Mouse (Mus musculus) cerebellum, postnatal 10 days (tissue): Measurements from ENCODE around the gene Rimklb.
"Not testable (repeated sequence)": the region's sequence is repeated elsewhere in the genome, so short reads cannot be mapped to it uniquely, and the experiment has no call there.

Experiments
- DNase-seq, 2 experiments: peaks; one replicate each; pipeline ENCODE4 v3.0.0; 2021; ENCODE audit warnings: mixed read lengths in 2 of 2

The Rimklb gene

DNA sequence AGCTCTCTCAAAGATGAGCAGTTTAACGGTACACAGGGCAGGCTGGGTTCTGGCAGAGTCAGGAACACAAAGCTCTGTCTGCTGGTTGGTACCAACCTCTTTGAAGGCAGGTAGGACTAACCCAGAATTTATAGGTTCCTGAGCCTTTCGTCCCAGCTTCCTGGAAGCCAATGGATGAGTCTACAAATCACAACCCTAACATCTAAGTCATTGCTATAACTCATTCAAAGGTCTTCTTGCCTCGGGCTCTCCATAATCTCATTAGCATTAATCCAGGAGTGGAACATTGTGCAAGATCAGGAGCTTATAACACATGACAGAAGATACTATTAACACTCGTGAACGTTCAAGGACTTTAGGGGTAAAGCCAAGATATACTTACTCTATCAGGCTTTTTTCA lies at the start of gene Rimklb:
TSS of gene Rimklb (minus strand) at position 101 of the 400 bp plus-strand sequence.
- no peak for DNase-seq

DNA sequence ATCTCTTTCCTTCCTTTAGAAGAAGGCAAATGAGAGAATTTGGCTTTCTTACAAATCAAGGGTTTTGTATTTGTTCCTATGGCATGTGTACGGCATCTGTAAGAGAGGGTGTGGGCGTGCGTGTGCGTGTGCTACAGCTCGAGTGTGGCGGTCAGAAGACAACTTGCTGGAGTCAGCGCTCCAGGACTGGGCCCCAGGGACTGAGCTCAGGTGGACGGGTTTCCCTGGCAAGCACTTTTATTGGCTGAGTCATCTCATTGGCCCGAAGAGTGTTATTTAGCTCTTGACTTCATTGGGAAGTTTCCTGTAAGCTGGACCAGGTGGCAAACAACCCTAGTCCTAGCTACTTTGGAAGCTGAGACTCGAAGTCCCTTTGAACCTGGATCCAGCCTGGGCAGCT lies 47.4 kb upstream of the Rimklb start:
- no peak for DNase-seq

DNA sequence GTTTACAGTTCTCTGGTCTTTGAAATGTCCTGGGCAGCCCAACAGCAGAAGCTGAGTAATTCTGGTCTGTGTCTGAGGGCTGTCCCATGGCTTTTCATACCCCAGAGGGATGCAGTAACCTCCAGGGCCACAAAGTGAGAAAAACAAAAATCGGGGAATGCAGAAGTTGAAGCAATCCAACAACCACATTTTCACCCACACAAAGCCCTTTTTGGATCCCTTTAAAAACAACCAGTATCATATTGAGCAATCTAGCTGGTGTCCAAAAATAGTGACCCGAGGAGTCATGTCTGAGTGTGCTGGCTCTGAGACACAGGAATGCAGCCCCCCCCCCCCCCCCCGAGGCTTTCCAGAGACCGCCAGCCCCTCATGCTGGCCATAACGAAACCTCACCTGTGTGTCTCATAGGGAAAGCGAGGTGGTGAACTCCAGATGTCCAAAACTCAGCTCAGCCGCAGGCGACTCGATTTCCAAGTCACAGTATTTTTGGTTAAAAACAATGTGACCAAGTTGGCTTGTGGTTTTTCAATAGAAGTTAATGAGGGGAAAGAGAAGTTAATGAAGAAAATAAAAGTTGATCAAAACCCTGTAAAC lies 46.8 kb upstream of the Rimklb start:
- DNase-seq, result no peak

DNA sequence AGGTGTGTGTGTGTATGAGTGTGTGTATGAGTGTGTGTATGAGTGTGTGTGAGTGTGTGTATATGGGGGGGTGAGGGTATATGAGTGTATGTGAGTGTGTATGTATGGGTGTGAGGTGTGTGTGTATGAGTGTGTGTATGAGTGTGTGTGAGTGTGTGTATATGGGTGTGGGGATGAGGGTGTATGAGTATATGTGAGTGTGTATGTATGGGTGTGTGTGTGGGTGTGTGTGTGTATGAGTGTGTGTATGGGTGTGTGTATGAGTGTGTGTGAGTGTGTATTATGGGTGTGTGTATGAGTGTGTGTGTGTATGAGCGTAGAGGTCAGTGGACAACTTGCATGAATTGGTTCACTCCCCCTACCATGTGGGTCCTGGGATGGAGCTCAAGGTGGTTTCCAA lies 46.1 kb upstream of the Rimklb start:
- no peak for DNase-seq

DNA sequence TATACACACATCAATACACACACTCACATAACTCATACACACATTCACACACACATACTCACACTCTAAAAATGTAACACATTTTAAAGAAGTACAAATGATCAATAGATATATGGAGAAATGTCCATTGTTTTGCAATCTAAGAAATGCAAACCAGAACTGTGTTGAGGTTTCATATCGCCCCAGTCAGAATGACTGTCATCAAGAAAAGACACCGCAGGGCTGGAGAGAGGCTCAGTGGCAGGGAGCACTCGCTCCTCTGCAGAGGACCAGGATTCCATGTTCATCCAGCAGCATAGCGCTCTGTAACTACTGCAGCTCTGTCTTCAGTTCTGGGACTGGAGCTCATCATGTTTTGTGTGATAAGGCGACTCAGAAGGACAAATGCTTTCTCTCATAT lies 45.0 kb upstream of the Rimklb start:
- DNase-seq, result no peak

DNA sequence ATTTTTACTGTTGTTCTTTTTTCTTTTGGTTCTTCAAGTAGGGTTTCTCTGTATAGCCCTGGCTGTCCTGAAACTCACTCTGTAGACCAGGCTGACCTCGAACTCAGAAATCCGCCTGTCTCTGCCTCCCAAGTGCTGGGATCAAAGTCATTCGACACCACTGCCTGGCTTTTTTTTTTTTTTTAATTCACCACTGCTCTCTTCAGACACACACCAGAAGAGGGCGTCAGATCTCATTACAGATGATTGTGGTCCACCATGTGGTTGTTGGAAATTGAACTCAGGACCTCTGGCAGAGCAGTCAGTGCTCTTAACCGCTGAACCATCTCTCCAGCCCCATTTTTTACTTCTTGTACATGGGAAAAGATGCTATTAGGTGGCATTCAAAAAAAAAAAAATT lies 43.9 kb upstream of the Rimklb start:
- DNase-seq, result not testable (repeated sequence)

DNA sequence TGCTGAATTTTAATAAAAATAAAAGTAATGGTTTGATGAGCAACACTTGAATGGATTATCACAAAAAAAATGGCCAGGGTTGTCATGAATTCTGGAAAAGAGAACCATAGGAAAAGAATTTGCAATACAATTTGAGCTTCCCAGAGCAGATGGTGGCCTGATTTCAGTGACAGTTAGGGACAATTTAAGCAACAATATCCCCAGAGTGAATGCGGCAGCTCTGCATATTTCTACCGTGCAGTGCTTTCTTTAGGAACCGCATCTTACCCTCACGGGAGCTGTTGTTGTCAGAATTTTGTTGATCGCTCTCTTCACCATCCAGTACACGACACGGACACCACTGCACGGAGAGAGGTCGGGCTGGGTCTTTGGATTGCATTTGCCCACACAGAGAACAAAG lies 41.0 kb upstream of the Rimklb start:
- DNase-seq, result no peak

DNA sequence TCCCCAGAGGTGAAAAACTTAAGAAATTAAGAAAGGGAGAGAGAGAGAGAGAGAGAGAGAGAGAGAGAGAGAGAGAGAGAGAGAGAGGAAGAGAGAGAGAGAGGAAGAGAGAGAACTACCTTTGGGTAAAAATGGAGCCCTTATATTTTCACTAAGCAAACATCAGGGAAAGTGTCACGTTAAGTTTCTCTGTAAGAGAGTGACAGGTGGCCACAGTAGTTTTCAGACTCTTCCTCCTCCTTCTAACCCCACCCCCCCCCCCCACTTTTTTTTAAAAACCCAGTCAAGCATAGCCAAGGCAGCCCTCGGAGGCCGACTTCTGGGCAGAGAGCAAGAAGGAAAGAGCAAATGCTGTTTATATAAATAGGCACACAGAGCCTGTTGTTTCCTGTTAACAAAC lies 35.5 kb upstream of the Rimklb start:
- DNase-seq, result no peak

DNA sequence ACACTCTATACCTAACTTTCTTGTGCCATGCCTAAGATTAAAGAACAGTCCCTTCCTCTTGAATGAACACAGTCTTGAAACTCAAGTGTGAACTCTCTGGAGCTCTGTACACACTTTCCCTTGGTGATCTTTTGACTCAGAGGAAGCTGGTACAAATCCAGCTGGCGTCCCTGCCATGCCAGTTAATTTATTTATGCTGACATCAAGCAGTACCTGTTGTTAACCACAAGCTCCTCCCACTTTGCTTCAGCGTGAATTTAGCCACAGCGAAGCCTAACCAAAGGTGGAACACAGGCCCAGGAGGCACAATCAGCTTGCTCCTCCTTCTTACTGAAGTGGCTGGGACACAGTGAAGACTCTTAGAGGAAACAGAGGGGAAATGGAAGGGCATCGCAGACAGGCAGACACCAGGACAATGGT lies 34.3 kb upstream of the Rimklb start:
- peak; percentile 29 to 34 for DNase-seq

DNA sequence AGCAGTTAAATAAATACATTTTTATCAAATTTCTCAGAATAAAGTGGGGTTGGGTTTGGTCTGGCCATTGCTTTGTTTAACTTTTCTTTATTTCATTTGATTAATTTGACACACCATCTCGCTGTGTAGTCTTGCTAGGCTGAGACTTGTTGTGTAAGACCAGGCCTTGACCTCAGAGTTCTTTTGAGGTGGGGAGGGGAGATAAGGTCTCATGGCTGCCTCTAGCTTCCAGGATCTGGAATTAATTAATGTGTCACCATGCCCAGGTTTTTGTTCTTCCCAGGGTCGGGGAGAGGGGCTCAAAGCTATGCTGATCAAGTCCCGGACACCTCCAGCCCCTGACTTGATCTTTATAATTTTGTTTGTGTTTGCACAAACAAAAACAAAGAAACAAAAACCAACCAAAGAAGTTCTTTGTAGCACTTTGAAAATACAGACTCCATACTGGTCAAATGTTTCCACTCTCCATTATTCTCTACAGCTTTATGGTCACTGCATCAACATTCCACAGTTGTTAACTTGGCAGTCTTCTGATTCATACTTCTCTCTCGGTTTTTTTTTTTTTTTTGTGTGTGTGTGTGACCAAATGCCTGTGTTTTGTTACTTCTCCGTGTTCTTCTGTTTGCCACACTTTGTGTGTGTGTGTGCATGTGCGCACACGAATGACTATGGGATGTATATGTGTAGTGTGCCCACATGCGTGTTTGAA lies 33.1 kb upstream of the Rimklb start:
- no peak for DNase-seq

DNA sequence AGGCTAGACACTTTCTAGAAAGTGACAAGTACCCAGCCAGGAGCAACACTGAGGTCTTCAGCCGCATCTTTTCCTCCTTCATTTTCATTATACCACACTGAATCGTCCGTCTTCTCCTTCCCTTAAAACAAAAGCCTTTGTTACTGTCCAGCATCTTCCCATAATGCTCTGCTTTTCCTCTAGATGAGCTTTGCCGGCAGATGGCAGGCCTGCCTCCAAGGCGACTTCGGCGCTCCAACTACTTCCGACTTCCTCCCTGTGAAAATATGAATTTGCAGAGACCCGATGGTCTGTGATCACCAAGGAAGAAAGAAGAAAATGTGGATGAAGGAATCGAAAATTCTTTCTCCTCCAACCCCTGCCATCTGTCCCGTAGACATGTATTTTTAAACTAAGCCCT lies 29.6 kb upstream of the Rimklb start:
- DNase-seq, result no peak

DNA sequence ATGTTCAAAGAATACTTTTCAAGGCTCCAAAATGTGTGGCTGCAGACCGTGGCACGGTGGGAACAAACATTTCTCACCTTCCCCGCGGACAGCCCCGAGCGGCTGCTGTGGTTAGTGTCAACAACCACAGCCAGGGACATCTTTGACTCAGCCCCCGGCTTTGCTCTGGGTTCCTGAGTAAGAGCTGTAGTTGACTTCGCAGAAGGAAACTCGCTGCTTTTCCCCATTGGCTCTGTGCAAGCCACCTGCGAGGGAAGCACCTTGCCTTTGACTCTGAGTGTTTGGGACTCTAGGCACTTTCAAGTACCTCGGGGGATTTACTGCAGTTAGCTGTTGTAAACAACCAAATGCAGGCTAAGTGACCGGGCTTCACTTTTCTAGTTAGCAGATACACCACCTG lies 29.0 kb upstream of the Rimklb start:
- no peak for DNase-seq

DNA sequence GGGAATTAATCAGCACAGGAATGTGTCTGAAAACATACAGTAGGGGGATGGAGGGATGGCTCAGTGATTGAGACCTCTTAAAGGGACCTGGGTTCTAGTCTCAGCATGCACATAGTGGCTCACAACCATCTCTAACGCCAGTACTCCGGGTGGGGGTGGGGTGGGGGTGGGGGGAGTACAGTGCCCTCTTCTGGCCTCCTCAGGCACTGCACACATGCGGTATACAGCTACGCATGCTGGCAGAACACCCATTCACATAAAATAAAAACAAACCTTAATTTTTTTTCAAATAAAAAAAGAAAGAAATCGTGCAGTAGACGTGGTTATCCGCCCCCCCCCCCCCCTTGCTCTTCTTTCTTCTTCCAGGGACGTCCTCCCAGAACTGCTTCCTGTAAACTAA lies 24.7 kb upstream of the Rimklb start:
- no peak for DNase-seq

DNA sequence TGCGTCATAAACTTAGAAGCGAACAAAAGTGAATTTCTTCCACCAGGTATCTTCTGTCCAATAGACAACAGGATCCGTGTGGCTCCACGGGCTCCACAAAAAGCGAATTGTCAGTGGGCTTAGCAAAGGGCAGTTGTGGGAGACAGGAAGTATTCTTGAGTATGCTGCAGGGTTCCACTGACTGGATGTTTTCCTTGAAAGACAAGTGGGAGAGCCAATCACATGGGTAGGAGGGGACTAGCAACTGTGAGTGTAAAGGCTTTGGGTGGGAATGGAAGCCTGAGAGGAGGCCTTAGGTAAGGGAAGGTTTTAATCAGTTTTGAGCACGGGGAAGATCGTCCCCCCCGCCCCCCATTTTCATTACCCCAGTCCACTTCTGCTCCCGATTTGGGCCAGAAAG lies 24.0 kb upstream of the Rimklb start:
- DNase-seq, result peak; percentile 57 to 63

DNA sequence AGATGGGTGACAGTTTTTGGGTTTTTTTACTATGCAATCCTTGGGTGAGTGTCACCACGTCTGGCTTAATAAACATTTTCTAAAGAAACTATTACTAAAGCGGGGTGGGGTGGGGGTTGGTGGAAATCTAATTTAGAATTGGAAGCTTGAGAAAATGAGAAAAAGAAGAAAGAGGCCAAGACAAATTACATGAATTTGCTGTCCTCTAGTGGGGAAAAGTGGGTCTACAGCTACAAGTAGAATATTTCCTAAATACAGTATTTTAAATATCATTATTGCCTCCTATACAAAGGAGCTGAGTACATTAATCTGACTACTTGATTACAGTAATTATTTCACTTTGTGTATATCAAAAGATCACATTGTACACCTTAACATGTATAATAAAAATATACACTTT lies 20.8 kb upstream of the Rimklb start:
- peak; percentile 36 to 58 for DNase-seq

DNA sequence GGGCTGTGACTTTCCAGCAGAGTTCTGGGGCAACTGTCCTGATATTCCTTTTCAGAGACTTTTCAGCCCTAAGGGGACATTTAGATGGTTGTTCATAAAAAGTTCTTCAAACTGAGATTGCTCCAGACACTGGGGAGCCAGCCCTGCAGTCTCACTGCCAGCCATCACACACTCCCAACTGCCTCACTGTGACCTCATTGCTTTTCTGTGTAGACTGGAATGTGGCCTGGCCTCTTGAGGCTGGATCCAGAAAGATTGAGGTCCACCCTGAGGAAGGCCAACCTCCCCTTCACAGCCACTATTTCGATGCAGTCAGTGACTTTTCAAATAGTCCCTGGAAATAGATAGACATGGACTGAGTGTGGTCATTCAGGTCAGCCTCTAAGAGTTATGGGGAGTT lies 19.1 kb upstream of the Rimklb start:
- DNase-seq, result no peak

DNA sequence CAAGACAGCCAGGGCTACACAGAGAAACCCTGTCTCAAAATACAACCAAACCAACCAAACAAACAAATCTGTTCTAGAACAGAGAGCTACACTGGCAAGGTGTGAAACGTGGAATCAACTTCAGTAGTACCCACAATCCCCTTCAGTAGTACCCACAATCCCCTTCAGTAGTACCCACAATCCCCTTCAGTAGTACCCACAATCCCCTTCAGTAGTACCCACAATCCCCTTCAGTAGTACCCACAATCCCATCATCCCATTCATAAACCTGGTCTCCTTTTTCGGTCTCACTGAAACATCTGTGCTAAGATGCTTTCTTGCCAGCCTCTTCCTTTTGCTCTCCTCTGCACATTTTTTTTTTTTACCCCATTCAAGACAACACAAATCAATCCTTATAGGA lies 17.2 kb upstream of the Rimklb start:
- DNase-seq, result not testable (repeated sequence)

DNA sequence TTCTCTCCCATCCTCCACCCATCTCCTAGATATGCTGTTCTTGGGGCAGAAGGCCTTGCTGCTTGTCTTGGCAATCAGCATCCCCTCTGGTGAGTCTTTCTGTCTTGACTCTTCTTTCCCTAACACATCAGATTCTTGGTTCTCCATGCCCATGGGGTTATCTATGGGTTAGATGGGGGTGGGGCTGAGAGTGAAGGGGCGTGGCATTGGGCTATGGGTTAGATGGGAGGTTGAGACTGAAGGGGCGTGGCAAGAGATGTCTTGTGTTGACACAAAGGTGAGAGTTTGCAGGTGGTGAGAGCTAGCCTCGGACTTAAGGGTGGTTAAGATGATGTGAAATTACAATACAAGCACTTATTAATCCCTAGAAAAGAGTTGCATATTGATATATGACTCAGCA lies 15.8 kb upstream of the Rimklb start:
- no peak for DNase-seq

DNA sequence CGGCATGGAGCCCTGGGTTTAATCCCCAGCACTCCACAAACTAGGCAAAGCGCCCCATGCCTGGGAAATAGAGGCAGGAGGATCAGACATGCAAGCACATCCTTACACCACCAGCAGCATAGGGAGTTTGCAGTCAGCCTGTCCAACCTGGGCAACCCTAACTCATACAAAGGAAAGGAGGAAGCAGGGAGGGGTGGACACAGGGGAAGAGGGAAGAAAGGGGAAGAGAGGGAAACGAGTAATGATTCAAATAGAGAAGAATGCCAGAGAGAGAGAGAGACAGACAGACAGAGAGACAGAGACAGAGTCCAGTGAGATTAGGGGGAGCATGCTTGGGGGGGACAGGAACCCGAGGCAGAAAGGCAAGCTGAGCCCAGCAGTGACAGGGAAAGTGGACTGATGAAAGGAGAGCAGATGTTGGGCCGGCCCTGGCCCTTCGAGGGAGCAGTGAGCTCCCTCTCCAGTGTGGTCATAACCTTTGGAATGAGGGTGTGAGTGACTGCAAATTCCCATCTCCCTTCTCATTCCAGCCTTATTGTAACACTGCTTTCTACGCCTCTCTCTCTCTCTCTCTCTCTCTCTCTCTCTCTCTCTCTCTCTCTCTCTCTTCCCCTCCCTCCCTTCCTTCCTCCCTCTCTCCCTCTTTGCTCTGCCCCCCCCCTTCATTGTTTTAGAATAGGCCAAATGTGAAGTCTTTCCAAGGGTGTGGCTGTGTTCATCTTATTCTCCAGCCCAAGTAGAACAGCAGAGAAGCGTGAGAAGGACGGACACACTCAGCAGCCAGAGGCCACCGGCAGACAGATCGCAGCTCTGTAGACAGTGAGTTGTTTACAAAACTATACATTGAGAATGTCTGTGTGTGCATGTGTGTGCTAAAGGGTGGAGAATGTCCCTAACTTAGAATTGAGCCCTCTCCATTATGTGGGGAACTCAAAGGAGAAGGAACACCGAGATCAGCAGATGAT lies 14.6 kb upstream of the Rimklb start:
- DNase-seq, result no peak

DNA sequence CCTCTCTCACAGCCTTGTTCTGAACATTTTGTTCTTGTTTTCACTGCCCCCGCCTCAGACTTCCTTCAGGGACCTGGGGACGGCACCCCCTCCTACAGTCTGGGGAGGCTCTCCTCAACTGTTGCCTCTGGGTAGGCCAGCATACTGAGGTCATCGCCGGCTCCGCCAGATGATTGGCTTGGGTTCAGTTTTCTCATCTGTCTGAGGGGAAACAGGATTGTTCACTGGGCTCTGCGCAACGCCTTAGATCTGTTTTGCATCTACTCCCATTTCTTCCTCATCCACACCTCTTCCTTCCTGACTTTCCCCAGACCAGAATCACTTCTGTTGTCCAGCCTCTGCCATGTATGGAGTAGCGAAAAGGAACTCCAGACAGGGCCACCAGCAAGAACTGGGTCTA lies 9.9 kb upstream of the Rimklb start:
- no peak for DNase-seq

DNA sequence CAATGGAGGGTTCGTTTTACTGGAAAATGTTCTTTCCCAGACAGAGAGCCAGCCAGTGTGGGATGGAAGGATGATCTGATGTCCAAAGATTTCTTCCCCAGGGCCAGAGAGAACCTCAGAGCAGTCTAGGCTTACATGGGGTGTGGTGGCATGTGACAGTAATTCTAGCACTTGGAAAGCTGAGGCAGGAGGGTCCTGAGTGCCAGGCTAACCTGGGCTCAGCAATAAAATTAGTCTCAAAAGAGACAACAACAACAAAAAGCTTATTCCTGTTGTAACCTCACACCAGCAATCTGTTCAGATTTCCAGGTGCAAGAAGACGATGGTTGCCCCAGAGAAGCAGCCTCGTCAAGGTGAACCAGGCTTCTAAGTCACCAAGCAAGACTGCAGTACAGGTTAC lies 7.0 kb upstream of the Rimklb start, which contains the start of gene Mfap5:
TSS of gene Mfap5 (plus strand) at position 301 of the 400 bp plus-strand sequence.
- no peak for DNase-seq

DNA sequence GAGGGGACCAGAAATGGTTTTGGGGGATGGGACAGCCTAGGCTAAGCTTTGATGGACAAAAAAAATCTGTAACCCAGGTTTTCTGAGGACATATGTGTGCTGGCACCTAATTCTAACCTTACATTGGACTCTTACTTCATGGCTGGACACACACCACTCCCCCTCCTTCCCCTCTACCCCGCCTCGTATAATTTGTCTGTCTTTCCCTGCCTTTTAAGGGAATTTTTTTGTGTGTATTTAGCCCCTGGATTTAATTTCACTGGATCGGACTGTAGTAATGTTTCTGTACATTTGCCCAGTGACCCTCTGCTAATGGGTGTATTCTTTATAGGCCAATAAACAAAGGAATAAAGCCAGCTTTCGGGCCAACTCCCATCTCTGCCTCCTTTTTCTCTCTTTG lies 6.5 kb upstream of the Rimklb start:
- DNase-seq, result no peak

DNA sequence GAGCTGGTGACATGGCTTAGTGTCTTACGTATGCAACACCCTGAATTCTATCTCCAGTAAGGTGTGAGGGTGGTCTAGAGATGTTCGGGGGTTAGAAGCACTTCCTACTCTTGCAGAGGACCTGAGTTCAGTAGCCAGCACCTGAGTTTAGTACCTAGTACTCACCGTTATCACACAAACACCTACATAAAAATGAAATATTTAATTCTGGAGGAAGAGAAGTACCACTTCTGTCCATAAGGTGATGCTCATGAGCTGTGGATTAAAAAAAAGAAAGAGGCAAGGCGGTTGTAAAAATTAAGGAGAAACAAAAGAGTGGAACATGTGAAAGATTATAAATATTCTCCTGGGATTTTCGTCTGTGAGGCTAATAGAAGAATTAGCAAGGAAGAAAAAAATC lies 2.1 kb downstream of the Rimklb start:
- peak; percentile 41 to 70 for DNase-seq
